Mouse (Mus musculus) testis, adult 2 months (tissue): ENCODE measurements around the gene Gamt.

Source experiments
- CTCF ChIP-seq: fragments of 200-500 bp; IDR thresholded peaks from 2 replicates; pipeline ENCODE4 v1.5.1; 2012; ENCODE audit warnings: low read depth, mild to moderate bottlenecking, inconsistent platforms, low read length, moderate library complexity; ENCODE audit not compliant: control insufficient read depth, insufficient read depth, insufficient replicate concordance
- POLR2A ChIP-seq: fragments of 200-500 bp; IDR thresholded peaks from 2 replicates; pipeline ENCODE4 v1.6.1; 2012; ENCODE audit warnings: low read depth, mild to moderate bottlenecking, inconsistent platforms, low read length, moderate library complexity; ENCODE audit not compliant: control insufficient read depth

- TF ChIP-seq CTCF (no peak), POLR2A (no peak)
These were observed 39.9 kb upstream of the Gamt start for GRCm38 (mm10) chr10:80300672-80301181.
